Mouse (Mus musculus) Muller cell, postnatal 12 days (primary cell): ENCODE results near the gene Grin2c.

Experiments used
- DNase-seq: peaks from one replicate; pipeline ENCODE4 v3.0.0-alpha.2; 2015; ENCODE audit errors: inconsistent ontology term

Gene Grin2c

GRCm38 (mm10) chr11:115283891-115284620 lies 17.0 kb upstream of the Grin2c start:
- DNase-seq = no peak

GRCm38 (mm10) chr11:115283486-115283765 lies 16.4 kb upstream of the Grin2c start:
- no peak for DNase-seq

- peak; percentile 47 for DNase-seq
Observed at GRCm38 (mm10) chr11:115282723-115283485, 15.9 kb upstream of the Grin2c start.

GRCm38 (mm10) chr11:115282295-115282694 lies 15.3 kb upstream of the Grin2c start:
- peak; percentile 31 for DNase-seq

GRCm38 (mm10) chr11:115279726-115280125 lies 12.7 kb upstream of the Grin2c start:
- DNase-seq = no peak

GRCm38 (mm10) chr11:115278176-115278575 lies 11.1 kb upstream of the Grin2c start:
- no peak for DNase-seq

- DNase-seq = no peak
Observed at GRCm38 (mm10) chr11:115277604-115277975, 10.5 kb upstream of the Grin2c start.

GRCm38 (mm10) chr11:115276780-115277603 lies 9.9 kb upstream of the Grin2c start, which contains the start of gene Fdxr:
Gene Fdxr, minus strand, starts transcription at chr11:115277050.
- DNase-seq = peak; percentile 100

- no peak for DNase-seq
Observed at GRCm38 (mm10) chr11:115275954-115276353, 8.9 kb upstream of the Grin2c start.

- no peak for DNase-seq
Observed at GRCm38 (mm10) chr11:115275509-115275908, 8.5 kb upstream of the Grin2c start.

- no peak for DNase-seq
Observed at GRCm38 (mm10) chr11:115274771-115275170, 7.7 kb upstream of the Grin2c start.

- no peak for DNase-seq
Observed at GRCm38 (mm10) chr11:115274178-115274577, 7.1 kb upstream of the Grin2c start.

- DNase-seq = no peak
Observed at GRCm38 (mm10) chr11:115273735-115274134, 6.7 kb upstream of the Grin2c start.

GRCm38 (mm10) chr11:115272894-115273498 lies 6.0 kb upstream of the Grin2c start:
- no peak for DNase-seq

- no peak for DNase-seq
Observed at GRCm38 (mm10) chr11:115271481-115271880, 4.4 kb upstream of the Grin2c start.

GRCm38 (mm10) chr11:115271052-115271451 lies 4.0 kb upstream of the Grin2c start:
- no peak for DNase-seq

GRCm38 (mm10) chr11:115270148-115270861 lies 3.3 kb upstream of the Grin2c start:
- peak; percentile 66 for DNase-seq

GRCm38 (mm10) chr11:115269330-115270066 lies 2.5 kb upstream of the Grin2c start:
- DNase-seq = no peak

- DNase-seq = no peak
Observed at GRCm38 (mm10) chr11:115267958-115268357, 915 bp upstream of the Grin2c start.

- DNase-seq = no peak
Observed at GRCm38 (mm10) chr11:115266400-115266778, 654 bp downstream of the Grin2c start.
